Mouse (Mus musculus) MEL (cell line): ENCODE measurements around the gene Fkbp5. TPM values are rescaled to one million over a fixed set of nuclear protein-coding genes. Genes with fewer than 3 reads are reported as not detected.

Experiments used
- DNase-seq: peaks from one replicate; pipeline ENCODE4 v3.0.0; 2011; ENCODE audit warnings: low read depth, low spot score
- H3K27ac ChIP-seq: 2 replicates; pipeline ENCODE4 v1.5.1; 2012; ENCODE audit warnings: low read depth, mild to moderate bottlenecking, control low read depth, low read length, moderate library complexity; ENCODE audit not compliant: control insufficient read depth
- H3K27me3 ChIP-seq, 2 experiments: fragments of 150-350 bp in 1 of 2; sonication (generic) in 1 of 2; 2 replicates each; pipeline ENCODE4 v1.6.1; 2012; ENCODE audit warnings: low read length in 2 of 2, mild to moderate bottlenecking in 2 of 2, improper control_type of control experiment in 1 of 2, moderate library complexity in 1 of 2; ENCODE audit not compliant: insufficient read depth in 2 of 2, control insufficient read depth in 1 of 2
- H3K36me3 ChIP-seq, 2 experiments: 2 replicates each; pipeline ENCODE4 v1.6.1; 2012 to 2014; ENCODE audit warnings: low read length in 2 of 2, improper control_type of control experiment in 1 of 2, inconsistent platforms in 1 of 2, mild to moderate bottlenecking in 1 of 2; ENCODE audit not compliant: insufficient read depth in 2 of 2, control insufficient read depth in 1 of 2
- H3K4me1 ChIP-seq, 2 experiments: fragments of 150-350 bp in 1 of 2; sonication (generic) in 1 of 2; 2 replicates each; pipeline ENCODE4 v1.6.1; 2012; ENCODE audit warnings: low read length in 2 of 2, improper control_type of control experiment in 1 of 2, mild to moderate bottlenecking in 1 of 2; ENCODE audit not compliant: insufficient read depth in 2 of 2, control insufficient read depth in 1 of 2
- H3K4me3 ChIP-seq, 2 experiments: fragments of 150-350 bp in 1 of 2; sonication (generic) in 1 of 2; 2 replicates each; pipeline ENCODE4 v1.5.1; 2012; ENCODE audit warnings: low read depth in 2 of 2, low read length in 2 of 2, mild to moderate bottlenecking in 2 of 2, moderate library complexity in 2 of 2, control low read depth in 1 of 2, improper control_type of control experiment in 1 of 2; ENCODE audit not compliant: control insufficient read depth in 1 of 2, insufficient read depth in 1 of 2
- H3K79me2 ChIP-seq: 2 replicates; pipeline ENCODE4 v1.6.1; 2012; ENCODE audit warnings: mild to moderate bottlenecking, low read length, moderate library complexity; ENCODE audit not compliant: control insufficient read depth, poor library complexity, insufficient read depth
- H3K9ac ChIP-seq: 2 replicates; pipeline ENCODE4 v1.6.1; 2012; ENCODE audit warnings: low read depth, mild to moderate bottlenecking, control low read depth, low read length, moderate library complexity; ENCODE audit not compliant: control insufficient read depth, poor library complexity, severe bottlenecking
- H3K9me3 ChIP-seq: fragments of 150-350 bp; sonication (generic); replicated peaks from 2 replicates; pipeline ENCODE4 v1.6.1; 2012; ENCODE audit warnings: mild to moderate bottlenecking, low read length, improper control_type of control experiment, moderate library complexity; ENCODE audit not compliant: insufficient read depth
- BHLHE40 ChIP-seq: IDR thresholded peaks from 2 replicates; pipeline ENCODE4 v1.6.1; 2012; ENCODE audit warnings: low read depth, mild to moderate bottlenecking, inconsistent platforms, low read length, improper control_type of control experiment, borderline replicate concordance
- CHD1 ChIP-seq: IDR thresholded peaks from 2 replicates; pipeline ENCODE4 v1.6.1; 2012; ENCODE audit warnings: low read depth, mild to moderate bottlenecking, inconsistent platforms, low read length, improper control_type of control experiment
- CHD2 ChIP-seq: IDR thresholded peaks from 2 replicates; pipeline ENCODE4 v1.6.1; 2011; ENCODE audit warnings: low read length, improper control_type of control experiment
- CTCF ChIP-seq, 3 experiments: IDR thresholded peaks in 2 of 3; conservative IDR thresholded peaks in 1 of 3; 2 replicates each; pipeline ENCODE4 v1.5.1; 2011 to 2012; ENCODE audit warnings: low read length in 3 of 3, low read depth in 2 of 3, mild to moderate bottlenecking in 2 of 3, improper control_type of control experiment in 1 of 3, inconsistent platforms in 1 of 3, mixed read lengths in 1 of 3, moderate library complexity in 1 of 3; ENCODE audit not compliant: control insufficient read depth in 1 of 3, insufficient read depth in 1 of 3, poor library complexity in 1 of 3, severe bottlenecking in 1 of 3
- E2F4 ChIP-seq: IDR thresholded peaks from 2 replicates; pipeline ENCODE4 v1.6.1; 2011; ENCODE audit warnings: low read depth, low read length, improper control_type of control experiment, borderline replicate concordance
- ELF1 ChIP-seq: IDR thresholded peaks from 2 replicates; pipeline ENCODE4 v1.6.1; 2014; ENCODE audit warnings: low read depth, mild to moderate bottlenecking, inconsistent platforms, low read length, improper control_type of control experiment, moderate library complexity
- EP300 ChIP-seq, 2 experiments: IDR thresholded peaks; 2 replicates each; pipeline ENCODE4 v1.6.1; 2011; ENCODE audit warnings: improper control_type of control experiment in 2 of 2, low read length in 2 of 2, low read depth in 1 of 2, mild to moderate bottlenecking in 1 of 2
- GABPA ChIP-seq: IDR thresholded peaks from 2 replicates; pipeline ENCODE4 v1.6.1; 2012; ENCODE audit warnings: low read depth, mild to moderate bottlenecking, inconsistent platforms, low read length, improper control_type of control experiment, moderate library complexity
- HCFC1 ChIP-seq: IDR thresholded peaks from 2 replicates; pipeline ENCODE4 v1.6.1; 2012; ENCODE audit warnings: low read depth, mild to moderate bottlenecking, inconsistent platforms, low read length, improper control_type of control experiment, moderate library complexity
- JUND ChIP-seq: IDR thresholded peaks from 2 replicates; pipeline ENCODE4 v1.6.1; 2011; ENCODE audit warnings: low read depth, mild to moderate bottlenecking, improper control_type of control experiment, low read length
- MAFK ChIP-seq: IDR thresholded peaks from 2 replicates; pipeline ENCODE4 v1.6.1; 2011; ENCODE audit warnings: low read depth, mild to moderate bottlenecking, low read length, improper control_type of control experiment, borderline replicate concordance
- MAX ChIP-seq: IDR thresholded peaks from 2 replicates; pipeline ENCODE4 v1.6.1; 2011; ENCODE audit warnings: low read length, improper control_type of control experiment
- MAZ ChIP-seq: IDR thresholded peaks from 2 replicates; pipeline ENCODE4 v1.6.1; 2012; ENCODE audit warnings: low read depth, mild to moderate bottlenecking, inconsistent platforms, low read length, improper control_type of control experiment
- MEF2A ChIP-seq: IDR thresholded peaks from 2 replicates; pipeline ENCODE4 v1.6.1; 2014; ENCODE audit warnings: low read depth, mild to moderate bottlenecking, inconsistent platforms, low read length, improper control_type of control experiment; ENCODE audit not compliant: poor library complexity, insufficient replicate concordance, severe bottlenecking; ENCODE audit errors: extremely low read depth
- MXI1 ChIP-seq: IDR thresholded peaks from 2 replicates; pipeline ENCODE4 v1.6.1; 2011; ENCODE audit warnings: mild to moderate bottlenecking, low read depth, low read length, improper control_type of control experiment
- MYB ChIP-seq: IDR thresholded peaks from 2 replicates; pipeline ENCODE4 v1.6.1; 2011; ENCODE audit warnings: mild to moderate bottlenecking, low read depth, low read length, improper control_type of control experiment
- MYC ChIP-seq: IDR thresholded peaks from 2 replicates; pipeline ENCODE4 v1.6.1; 2011; ENCODE audit warnings: low read depth, mild to moderate bottlenecking, low read length, improper control_type of control experiment, moderate library complexity
- NELFE ChIP-seq: IDR thresholded peaks from 2 replicates; pipeline ENCODE4 v1.6.1; 2011; ENCODE audit warnings: low read depth, low read length, improper control_type of control experiment
- POLR2A ChIP-seq, 2 experiments: IDR thresholded peaks; 2 replicates each; pipeline ENCODE4 v1.6.1; 2011 to 2012; ENCODE audit warnings: low read length in 2 of 2, mild to moderate bottlenecking in 2 of 2, control low read depth in 1 of 2, improper control_type of control experiment in 1 of 2, low read depth in 1 of 2, moderate library complexity in 1 of 2; ENCODE audit not compliant: control insufficient read depth in 1 of 2, insufficient read depth in 1 of 2, poor library complexity in 1 of 2
- POLR2AphosphoS2 ChIP-seq: IDR thresholded peaks from 2 replicates; pipeline ENCODE4 v1.6.1; 2011; ENCODE audit warnings: low read length, improper control_type of control experiment
- RAD21 ChIP-seq: IDR thresholded peaks from 2 replicates; pipeline ENCODE4 v1.6.1; 2011; ENCODE audit warnings: mild to moderate bottlenecking, low read depth, low read length, improper control_type of control experiment
- RCOR1 ChIP-seq: IDR thresholded peaks from 2 replicates; pipeline ENCODE4 v1.6.1; 2012; ENCODE audit warnings: low read depth, mild to moderate bottlenecking, inconsistent platforms, low read length, improper control_type of control experiment
- SIN3A ChIP-seq: IDR thresholded peaks from 2 replicates; pipeline ENCODE4 v1.6.1; 2012; ENCODE audit warnings: low read length, improper control_type of control experiment, inconsistent platforms
- SMC3 ChIP-seq: IDR thresholded peaks from 2 replicates; pipeline ENCODE4 v1.6.1; 2011; ENCODE audit warnings: low read depth, low read length, improper control_type of control experiment
- TBP ChIP-seq: IDR thresholded peaks from 2 replicates; pipeline ENCODE4 v1.8.0; 2011; ENCODE audit warnings: low read depth, low read length, improper control_type of control experiment
- TCF12 ChIP-seq: IDR thresholded peaks from 2 replicates; pipeline ENCODE4 v1.6.1; 2014; ENCODE audit warnings: low read depth, mild to moderate bottlenecking, inconsistent platforms, low read length, improper control_type of control experiment, moderate library complexity
- UBTF ChIP-seq: IDR thresholded peaks from 2 replicates; pipeline ENCODE4 v1.6.1; 2012; ENCODE audit warnings: low read depth, mild to moderate bottlenecking, inconsistent platforms, low read length, improper control_type of control experiment, moderate library complexity, borderline replicate concordance; ENCODE audit not compliant: insufficient read depth
- ZC3H11A ChIP-seq: IDR thresholded peaks from 2 replicates; pipeline ENCODE4 v1.6.1; 2012; ENCODE audit warnings: low read depth, mild to moderate bottlenecking, inconsistent platforms, low read length, improper control_type of control experiment
- ZMIZ1 ChIP-seq: IDR thresholded peaks from 2 replicates; pipeline ENCODE4 v1.6.1; 2012; ENCODE audit warnings: low read depth, mild to moderate bottlenecking, inconsistent platforms, low read length, improper control_type of control experiment, moderate library complexity
- ZNF384 ChIP-seq: IDR thresholded peaks from 2 replicates; pipeline ENCODE4 v1.6.1; 2012; ENCODE audit warnings: low read depth, mild to moderate bottlenecking, inconsistent platforms, low read length, improper control_type of control experiment
- polyA plus RNA-seq, 2 experiments: library from polyadenylated mRNA; stranded (reverse) in 1 of 2; unstranded in 1 of 2; fragments of >175 nt in 1 of 2; fragments of >200 nt in 1 of 2; gene quantifications; 2 replicates each; pipeline versions ENCODE4 v1.2.1 to v1.2.4; 2012; ENCODE audit warnings: low replicate concordance in 2 of 2, low read depth in 1 of 2; ENCODE audit not compliant: insufficient read length in 2 of 2, insufficient read depth in 1 of 2, missing spikeins in 1 of 2
- total RNA-seq: library from RNA; depleted of rRNA; stranded (reverse); fragments of 300-350 nt; gene quantifications from 2 replicates; pipeline ENCODE4 v1.2.3, GENCODE M21; 2012

Gene Fkbp5
- total and polyA plus RNA-seq, 3 experiments: 16.6 to 184 (median 44.3) TPM

DNA sequence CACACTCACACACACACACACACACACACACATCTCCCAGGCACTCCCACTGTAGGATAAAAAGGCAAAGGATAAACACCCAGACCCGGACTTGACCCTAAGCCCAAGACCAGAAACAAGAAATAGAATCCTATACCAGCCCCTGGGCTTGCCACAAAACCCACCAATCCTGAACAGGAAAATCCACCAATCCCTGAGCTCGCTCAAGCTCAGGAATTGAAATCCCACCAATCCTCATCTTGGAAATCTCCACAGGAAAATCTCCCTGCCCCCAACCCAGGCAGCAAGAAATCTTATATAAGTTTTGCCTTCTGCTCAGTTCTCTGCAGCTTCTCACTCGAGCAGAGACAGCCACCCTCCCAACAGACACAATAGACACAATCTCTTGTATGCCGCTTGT lies 11.8 kb upstream of the Fkbp5 start:
- Histone ChIP-seq H3K9ac (no peak overlapping the region), H3K79me2 (no peaks in the 10 kb centered on the region), H3K27me3 (no peaks in the 10 kb centered on the region), H3K9me3 (no peaks in the 10 kb centered on the region), H3K4me3 (no peak overlapping the region), H3K4me1 (peaks cover 7 to 18% of the 10 kb centered on the region in 2 experiments; a peak in 3 of 4 replicates), H3K27ac (no peak overlapping the region), H3K36me3 (peaks cover 0 to 17% of the 10 kb centered on the region in 2 experiments; a peak in 2 of 4 replicates)
- TF ChIP-seq TCF12 (no peak), EP300 (IDR thresholded peaks at IDR 0.05; ENCODE audit: low read depth in 1 of 2, low read length in 2 of 2) (no peak), UBTF (no peak), ZMIZ1 (no peak), ZC3H11A (no peak), HCFC1 (no peak), MXI1 (no peak), CTCF (IDR thresholded peaks at IDR 0.05 in 2 of 3, conservative IDR thresholded peaks at IDR 0.05 in 1 of 3; ENCODE audit: control insufficient read depth in 1 of 3, insufficient read depth in 1 of 3, low read depth in 2 of 3, low read length in 3 of 3, poor library complexity in 1 of 3, severe bottlenecking in 1 of 3) (no peak), CHD1 (no peak), MEF2A (no peak), SMC3 (no peak), MAX (no peak), E2F4 (no peak), JUND (no peak), GABPA (no peak)
- no peak for DNase-seq

DNA sequence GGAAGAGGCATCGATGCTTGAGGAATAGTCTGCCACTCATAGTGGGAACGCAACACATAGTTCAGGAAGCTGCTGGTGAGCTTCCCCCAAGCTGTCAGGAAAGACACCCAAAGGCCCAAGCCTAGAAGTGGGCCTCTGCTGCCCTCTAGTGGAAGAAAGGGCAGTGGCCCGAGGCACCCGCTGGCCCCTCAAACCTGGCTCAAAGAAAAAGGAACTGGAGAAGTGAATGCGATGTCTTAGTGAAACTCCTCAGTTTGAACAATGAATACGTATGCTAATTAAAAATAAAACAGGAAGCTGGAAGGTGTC lies 10.7 kb upstream of the Fkbp5 start:
- Histone ChIP-seq H3K36me3 (peaks cover 0 to 17% of the 10 kb centered on the region in 2 experiments; a peak in 2 of 4 replicates), H3K27me3 (no peaks in the 10 kb centered on the region), H3K9me3 (no peaks in the 10 kb centered on the region), H3K79me2 (peaks cover 5% of the 10 kb centered on the region; the same call in 1 of the 2 replicates), H3K4me3 (peak overlapping the region; percentile 26 to 57), H3K4me1 (peaks cover 8 to 21% of the 10 kb centered on the region in 2 experiments; a peak in 3 of 4 replicates), H3K27ac (no peak overlapping the region), H3K9ac (peak overlapping the region; percentile 41)
- peak; percentile 90 for DNase-seq
- no peak for TF ChIP-seq POLR2AphosphoS2
- TF ChIP-seq MAFK: no peak
- no peak for TF ChIP-seq BHLHE40
- no peak for TF ChIP-seq ELF1
- TF ChIP-seq CTCF (IDR thresholded peaks at IDR 0.05 in 2 of 3, conservative IDR thresholded peaks at IDR 0.05 in 1 of 3; ENCODE audit: control insufficient read depth in 1 of 3, insufficient read depth in 1 of 3, low read depth in 2 of 3, low read length in 3 of 3, poor library complexity in 1 of 3, severe bottlenecking in 1 of 3): peak; percentile 90 to 100 (median 98)
- TF ChIP-seq SIN3A: peak; percentile 67
- TF ChIP-seq ZNF384: peak; percentile 32; the same call in 1 of the 2 replicates
- TF ChIP-seq SMC3: peak; percentile 94
- TF ChIP-seq NELFE: 0 out of 2 replicates have a peak, but pooled peaks have one; percentile 19
- TF ChIP-seq MYB: no peak
- TF ChIP-seq MYC: peak; percentile 69; the same call in 1 of the 2 replicates
- no peak for TF ChIP-seq CHD2
- 0 out of 2 replicates have a peak, but pooled peaks have one; percentile 14 for TF ChIP-seq RCOR1
- TF ChIP-seq MAX: 0 out of 2 replicates have a peak, but pooled peaks have one; percentile 32
- TF ChIP-seq TBP: no peak
- 0 out of 2 replicates have a peak, but pooled peaks have one; percentile 19 for TF ChIP-seq JUND
- peak; percentile 95 for TF ChIP-seq ZC3H11A
- peak in 1 of 2 experiments; percentile 47; a peak in 1 of 4 replicates for TF ChIP-seq EP300 (IDR thresholded peaks at IDR 0.05; ENCODE audit: low read depth in 1 of 2, low read length in 2 of 2)
- TF ChIP-seq RAD21: peak; percentile 100
- peak; percentile 85 for TF ChIP-seq MAZ
- peak; percentile 59; the same call in 1 of the 2 replicates for TF ChIP-seq MXI1
- TF ChIP-seq E2F4: no peak
- no peak for TF ChIP-seq GABPA
- TF ChIP-seq POLR2A (IDR thresholded peaks at IDR 0.05; ENCODE audit: control insufficient read depth in 1 of 2, insufficient read depth in 1 of 2, low read depth in 1 of 2, low read length in 2 of 2, poor library complexity in 1 of 2): no peak
- no peak for TF ChIP-seq MEF2A
